Mouse (Mus musculus): ENCODE results near the gene Clcnka.

The Clcnka gene

DNA sequence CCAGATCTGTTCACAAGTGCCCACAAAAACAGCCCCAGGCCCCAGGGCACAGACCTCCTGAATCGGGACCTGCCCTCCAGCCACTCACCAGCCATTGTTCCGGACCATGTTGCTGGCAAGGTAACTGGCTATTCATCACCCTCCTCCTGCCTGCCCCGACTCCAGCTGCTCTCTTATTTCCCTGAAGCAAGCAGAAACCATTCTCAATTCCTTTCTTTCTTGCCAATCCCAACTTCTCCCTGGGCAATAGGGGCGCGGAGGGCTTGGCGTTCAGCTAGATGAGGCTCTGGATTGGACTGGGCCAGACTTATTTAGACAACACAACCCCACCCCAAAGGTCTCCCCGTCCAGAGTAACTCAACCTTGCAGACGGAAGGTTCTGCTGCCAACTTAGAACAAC lies 18.9 kb downstream of the Clcnka start:
- DNase-seq (ENCODE audit: low read depth) = no peak

GRCm38 (mm10) chr4:141372426-141372825 lies 26.1 kb downstream of the Clcnka start:
- DNase-seq (ENCODE audit: low read depth) = no peak

DNA sequence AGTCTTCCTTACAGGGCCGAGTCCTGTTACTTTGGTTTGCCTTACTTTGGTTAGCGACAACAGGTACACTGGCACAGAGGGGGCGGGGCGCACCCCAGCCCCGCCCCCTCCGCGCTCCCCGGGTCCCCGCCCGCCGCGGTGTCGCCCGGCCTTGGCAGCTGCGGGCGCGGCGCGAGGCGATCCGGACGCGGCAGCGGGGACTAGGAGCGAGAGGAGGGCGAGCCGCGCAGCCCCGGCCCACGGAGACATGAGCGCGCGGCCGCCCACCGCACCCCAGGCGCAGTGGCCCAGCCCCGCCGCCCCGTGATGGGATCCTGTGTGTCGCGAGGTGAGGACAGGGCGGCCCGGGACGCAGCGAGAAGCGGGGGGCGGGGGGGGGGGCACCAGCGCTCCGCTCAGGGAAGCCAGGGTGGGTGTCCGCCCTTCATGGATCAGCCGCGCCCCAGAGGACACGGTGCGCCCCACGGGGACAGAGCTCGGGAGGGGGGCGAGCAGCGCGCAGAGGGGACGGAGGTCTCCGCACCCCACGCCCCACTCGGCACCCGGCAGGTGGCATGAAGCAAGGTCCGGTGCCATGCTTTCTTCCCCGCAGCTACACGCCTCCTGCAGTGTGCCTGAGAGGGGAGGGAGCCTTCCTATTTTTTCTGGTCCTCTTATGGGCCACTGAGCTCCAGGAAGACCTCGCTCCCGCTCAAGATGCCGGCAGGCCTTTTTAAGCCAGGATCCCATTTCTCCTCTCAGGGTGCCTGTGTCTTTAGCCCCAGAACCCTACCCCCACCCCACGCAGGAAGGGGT lies 30.3 kb downstream of the Clcnka start, which contains the start of gene Fam131c:
Gene Fam131c, plus strand, starts transcription at position 224 of the 795 bp plus-strand sequence.
- peak; percentile 68 for DNase-seq (ENCODE audit: low read depth)

- DNase-seq (ENCODE audit: low read depth) = no peak
Observed at GRCm38 (mm10) chr4:141365876-141366275, 32.6 kb downstream of the Clcnka start.

GRCm38 (mm10) chr4:141365126-141365525 lies 33.4 kb downstream of the Clcnka start:
- no peak for DNase-seq (ENCODE audit: low read depth)

GRCm38 (mm10) chr4:141362937-141363548 lies 35.5 kb downstream of the Clcnka start:
- DNase-seq (ENCODE audit: low read depth) = peak; percentile 89

DNA sequence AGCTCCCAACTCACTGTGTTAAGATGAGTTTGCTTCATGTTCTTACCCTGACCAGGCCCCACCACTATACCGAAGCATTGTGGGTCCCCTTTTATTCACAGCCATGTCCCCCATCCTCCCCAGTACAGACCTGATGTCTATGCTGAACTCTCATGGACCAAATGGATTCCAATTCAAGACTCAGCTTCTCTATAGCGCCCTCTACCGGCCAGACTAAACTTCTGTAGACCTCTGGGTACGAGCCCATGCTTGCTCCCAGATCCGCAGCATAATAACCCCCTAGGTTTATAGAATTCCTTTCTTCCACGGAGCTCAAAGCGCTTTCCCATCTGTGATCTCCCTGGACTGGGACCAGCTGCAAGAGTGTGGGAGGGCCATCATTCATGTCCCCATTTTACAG lies 37.7 kb downstream of the Clcnka start:
- peak; percentile 79 for DNase-seq (ENCODE audit: low read depth)

- DNase-seq (ENCODE audit: low read depth) = no peak
Observed at GRCm38 (mm10) chr4:141359222-141359621, 39.3 kb downstream of the Clcnka start.

DNA sequence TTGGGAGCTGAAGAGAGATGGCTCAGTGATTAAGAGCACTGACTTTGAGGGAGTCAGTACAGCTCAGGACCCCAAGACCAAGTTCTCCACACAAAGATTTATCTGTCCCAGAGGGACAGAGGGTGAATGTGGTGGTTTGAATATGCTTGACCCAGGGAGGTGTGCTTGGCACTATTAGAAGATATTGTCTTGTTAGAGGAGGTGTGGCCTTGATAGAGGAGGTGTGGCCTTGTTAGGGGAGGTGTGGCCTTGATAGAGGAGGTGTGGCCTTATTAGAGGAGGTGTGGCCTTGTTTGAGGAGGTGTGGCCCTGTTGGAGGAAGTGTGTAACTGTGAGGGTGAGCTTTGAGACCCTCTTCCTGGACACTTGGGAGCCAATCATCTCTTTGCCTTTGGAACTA lies 40.7 kb downstream of the Clcnka start:
- DNase-seq (ENCODE audit: low read depth) = peak; percentile 20

DNA sequence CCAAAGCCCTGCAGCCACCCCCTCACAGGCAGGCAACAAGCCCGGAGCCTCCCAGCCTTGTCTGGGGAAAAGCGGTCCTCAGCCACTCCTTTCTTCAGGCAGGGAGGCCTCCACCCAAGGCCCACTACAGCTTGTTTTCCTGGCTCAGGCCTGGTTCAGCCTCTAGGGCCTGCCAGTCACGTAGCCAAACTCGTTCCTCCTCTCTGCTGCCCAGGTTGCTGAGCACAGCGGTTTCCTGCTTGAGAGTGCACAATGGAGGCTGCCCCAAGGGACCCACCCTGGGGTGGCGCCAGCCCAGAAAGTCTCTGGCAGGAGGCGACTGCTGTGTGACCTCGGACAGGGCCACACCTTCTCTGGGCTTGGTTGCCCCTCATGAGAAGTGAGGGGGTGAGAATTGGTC lies 44.7 kb downstream of the Clcnka start:
- no peak for DNase-seq (ENCODE audit: low read depth)

- DNase-seq (ENCODE audit: low read depth) = no peak
Observed at GRCm38 (mm10) chr4:141352986-141353385, 45.5 kb downstream of the Clcnka start.

- no peak for DNase-seq (ENCODE audit: low read depth)
Observed at GRCm38 (mm10) chr4:141351972-141352371, 46.6 kb downstream of the Clcnka start.

- no peak for DNase-seq (ENCODE audit: low read depth)
Observed at GRCm38 (mm10) chr4:141350015-141350414, 48.5 kb downstream of the Clcnka start.

DNA sequence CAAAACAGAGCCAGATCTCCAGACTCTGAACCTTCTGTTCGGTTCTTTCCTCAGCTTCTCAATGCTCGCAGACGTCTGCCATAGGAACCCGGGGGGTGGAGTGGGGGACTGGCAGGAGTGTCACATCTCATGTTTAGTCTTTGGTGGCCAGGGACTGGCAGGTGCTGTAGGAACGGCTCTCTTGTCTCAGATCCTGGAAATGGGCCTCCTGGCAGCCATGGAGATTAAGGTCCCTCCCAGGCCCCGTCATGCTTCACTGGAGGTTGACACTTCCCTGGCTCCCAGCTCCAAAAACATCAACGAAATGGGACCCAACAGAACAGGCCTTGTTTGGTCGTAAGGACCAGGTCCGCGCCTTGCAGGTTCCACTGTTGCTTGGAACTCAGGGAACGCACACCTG lies 49.9 kb downstream of the Clcnka start:
- no peak for DNase-seq (ENCODE audit: low read depth)

GRCm38 (mm10) chr4:141347365-141347797 lies 51.1 kb downstream of the Clcnka start:
- no peak for DNase-seq (ENCODE audit: low read depth)

GRCm38 (mm10) chr4:141345219-141345618 lies 53.3 kb downstream of the Clcnka start:
- no peak for DNase-seq (ENCODE audit: low read depth)

GRCm38 (mm10) chr4:141343515-141343914 lies 55.0 kb downstream of the Clcnka start:
- no peak for DNase-seq (ENCODE audit: low read depth)

DNA sequence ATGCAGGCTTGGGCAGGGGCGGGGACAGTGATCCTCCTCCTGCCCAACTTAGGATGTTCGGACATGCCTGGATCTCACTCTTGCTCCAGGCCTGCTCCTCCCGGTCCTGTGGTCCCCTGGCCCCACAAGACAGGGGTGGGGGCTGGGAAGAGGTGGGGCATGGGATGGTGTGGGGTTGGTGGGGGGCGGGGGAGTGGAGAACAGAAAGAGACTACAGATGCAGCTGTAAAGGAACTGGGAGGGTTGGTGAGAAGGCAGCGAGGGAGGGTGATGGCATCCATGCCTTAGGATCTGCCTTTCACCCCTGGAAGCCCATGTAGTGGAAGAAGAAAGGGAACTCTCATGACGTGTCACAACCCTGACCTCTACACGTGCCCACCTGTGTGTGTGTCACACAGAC lies 57.0 kb downstream of the Clcnka start:
- DNase-seq (ENCODE audit: low read depth) = no peak

GRCm38 (mm10) chr4:141338853-141339252 lies 59.7 kb downstream of the Clcnka start:
- DNase-seq (ENCODE audit: low read depth) = no peak

GRCm38 (mm10) chr4:141337986-141338385 lies 60.5 kb downstream of the Clcnka start:
- DNase-seq (ENCODE audit: low read depth) = no peak

DNA sequence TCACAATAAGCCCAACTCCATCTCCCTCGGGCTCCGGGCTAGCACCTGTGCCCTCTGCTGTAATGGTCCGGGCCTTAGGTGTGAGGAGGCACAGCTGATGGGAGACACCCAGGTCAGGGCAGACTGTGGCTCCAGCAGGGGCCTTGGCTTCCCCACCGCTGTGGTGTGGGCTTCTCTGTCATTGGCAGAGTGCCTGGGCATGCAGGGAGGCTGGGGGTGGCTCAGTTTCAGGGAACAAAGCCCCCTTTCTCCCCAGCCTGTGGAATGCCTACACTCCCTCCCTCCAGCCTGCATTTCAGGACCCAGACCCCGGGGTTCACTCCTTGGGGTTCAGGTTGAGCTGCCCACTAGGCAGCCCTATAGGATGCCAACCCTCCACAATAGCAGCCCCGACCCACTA lies 62.3 kb downstream of the Clcnka start:
- DNase-seq (ENCODE audit: low read depth) = no peak

DNA sequence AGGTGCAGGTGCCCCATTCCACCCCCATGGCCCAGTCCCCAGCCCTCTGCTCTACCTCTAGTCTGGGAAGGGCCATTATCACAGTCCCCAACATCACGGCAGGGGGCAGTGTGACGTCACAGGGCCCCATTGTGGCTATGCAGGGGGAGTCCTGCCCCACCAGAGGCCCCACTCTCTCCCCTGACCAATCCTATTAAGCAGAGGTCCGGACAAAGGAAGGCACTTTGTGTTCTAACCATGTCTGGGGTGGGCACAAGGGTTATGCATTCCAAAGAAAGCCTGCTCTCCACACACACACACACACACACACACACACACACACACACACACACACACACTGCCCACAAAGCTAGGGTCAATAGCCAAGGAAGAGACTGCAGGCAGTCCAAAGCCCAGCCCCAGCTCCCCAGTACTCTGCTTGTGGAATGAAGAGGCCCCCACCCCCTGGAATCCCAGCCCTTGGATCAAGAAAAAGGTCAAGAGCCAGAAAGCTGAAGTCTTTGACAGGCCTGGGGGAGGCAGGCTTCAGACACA lies 63.2 kb downstream of the Clcnka start:
- DNase-seq (ENCODE audit: low read depth) = no peak

DNA sequence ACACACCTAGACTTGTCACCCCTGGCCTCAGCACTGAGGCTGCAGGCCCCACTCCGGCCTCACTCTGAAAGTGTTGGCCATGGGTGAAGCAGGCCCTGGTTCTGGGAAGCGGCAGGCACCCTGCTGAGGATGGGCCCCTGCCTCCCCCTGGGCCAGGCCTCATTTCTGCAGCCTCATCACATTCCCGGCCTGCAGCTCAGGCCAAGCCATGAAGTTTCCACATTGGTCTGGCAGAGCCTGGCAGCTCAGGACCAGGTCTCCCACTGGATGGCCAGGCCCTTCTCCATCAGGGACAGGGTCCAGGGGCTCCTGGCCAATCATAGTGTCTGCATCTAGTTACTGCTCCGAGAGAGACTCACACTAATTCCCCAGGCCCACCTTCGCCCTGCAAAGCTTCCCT lies 63.8 kb downstream of the Clcnka start:
- no peak for DNase-seq (ENCODE audit: low read depth)
